Mouse (Mus musculus) midbrain, embryonic 16.5 days (tissue): Measurements from ENCODE around the gene Disc1. TPM values are rescaled to one million over a fixed set of nuclear protein-coding genes. Genes with fewer than 3 reads are reported as not detected.

Experiments
- ATAC-seq: fragments of 200-750 bp; cut with Nextera tagmentation; 2 replicates; pipeline ENCODE4 v1.8.0; 2017; ENCODE audit warnings: moderate TSS enrichment
- H3K27ac ChIP-seq: fragments of 300-500 bp; sonication (generic); 2 replicates; pipeline ENCODE4 v1.5.1; 2014; ENCODE audit warnings: mild to moderate bottlenecking, low read length, mixed read lengths
- H3K27me3 ChIP-seq: fragments of 300-500 bp; sonication (generic); 2 replicates; pipeline ENCODE4 v1.6.1; 2014; ENCODE audit warnings: low read depth, low read length, mixed read lengths; ENCODE audit not compliant: control insufficient read depth, insufficient read depth
- H3K36me3 ChIP-seq: fragments of 300-500 bp; sonication (generic); 2 replicates; pipeline ENCODE4 v1.6.1; 2014; ENCODE audit warnings: mild to moderate bottlenecking, low read length, moderate library complexity, mixed read lengths; ENCODE audit not compliant: control insufficient read depth, insufficient read depth
- H3K4me1 ChIP-seq: fragments of 300-500 bp; sonication (generic); 2 replicates; pipeline ENCODE4 v1.6.1; 2014; ENCODE audit warnings: mild to moderate bottlenecking, low read length, mixed read lengths; ENCODE audit not compliant: control insufficient read depth, insufficient read depth
- H3K4me2 ChIP-seq: fragments of 300-500 bp; sonication (generic); 2 replicates; pipeline ENCODE4 v1.6.1; 2014; ENCODE audit warnings: mild to moderate bottlenecking, low read length, mixed read lengths
- H3K4me3 ChIP-seq: fragments of 300-500 bp; sonication (generic); 2 replicates; pipeline ENCODE4 v1.5.1; 2014; ENCODE audit warnings: low read depth, mild to moderate bottlenecking, low read length, moderate library complexity, mixed read lengths
- H3K9ac ChIP-seq: fragments of 300-500 bp; sonication (generic); 2 replicates; pipeline ENCODE4 v1.6.1; 2014; ENCODE audit warnings: low read depth, low read length, mixed read lengths
- H3K9me3 ChIP-seq: fragments of 300-500 bp; sonication (generic); replicated peaks from 2 replicates; pipeline ENCODE4 v1.6.1; 2014; ENCODE audit warnings: mild to moderate bottlenecking, low read length, mixed read lengths; ENCODE audit not compliant: control insufficient read depth, poor library complexity, severe bottlenecking
- WGBS: fragments of 180-500 bp; shearing (Covaris S2); extraction: QIAGEN DNeasy Blood & Tissue Kit; methylation state at CpG from one replicate; pipeline ENCODE4 v1.1.7; 2014; 5-methylcytosine and 5-hydroxymethylcytosine counted together
- polyA plus RNA-seq: library from polyadenylated mRNA; unstranded; fragments of >200 nt; fragmentation: Nextera tagmentation; extraction: Ambion mirVana; gene quantifications from 2 replicates; pipeline ENCODE4 v1.2.1, GENCODE M21; 2015

Gene Disc1
- polyA plus RNA-seq, 1 experiment from 2014 or later = 1.2 TPM

DNA sequence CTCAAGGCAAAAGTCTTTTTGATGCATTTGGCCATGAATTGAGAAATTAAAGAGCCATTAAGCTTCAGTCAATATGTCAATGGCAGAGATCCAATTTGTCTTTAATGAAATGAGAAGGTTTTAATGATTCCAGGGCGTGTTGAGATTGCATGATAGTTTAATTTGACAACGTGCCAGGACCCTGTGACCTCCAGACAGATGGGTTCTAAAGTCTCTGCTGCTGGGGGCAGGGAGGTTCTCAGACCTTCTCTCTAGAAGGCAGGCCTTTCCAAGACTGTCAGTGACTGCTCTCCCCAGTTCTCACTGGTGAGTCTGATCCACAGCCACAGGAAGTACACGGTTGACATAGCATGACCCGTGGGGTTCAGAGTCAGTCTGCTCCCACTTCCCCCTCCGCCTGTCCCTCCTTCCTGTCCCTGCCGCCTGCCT, 170.3 kb downstream of the Disc1 start:
- Histone ChIP-seq H3K9me3 (no peaks in the 10 kb centered on the region), H3K27me3 (no peaks in the 10 kb centered on the region), H3K9ac (no peak overlapping the region), H3K27ac (no peak overlapping the region), H3K4me2 (no peak overlapping the region), H3K4me1 (peaks cover 24% of the 10 kb centered on the region), H3K4me3 (no peak overlapping the region), H3K36me3 (no peaks in the 10 kb centered on the region)
- ATAC-seq = no peak
- 70% methylated on average over 6 of the region's 6 CpGs for WGBS

DNA sequence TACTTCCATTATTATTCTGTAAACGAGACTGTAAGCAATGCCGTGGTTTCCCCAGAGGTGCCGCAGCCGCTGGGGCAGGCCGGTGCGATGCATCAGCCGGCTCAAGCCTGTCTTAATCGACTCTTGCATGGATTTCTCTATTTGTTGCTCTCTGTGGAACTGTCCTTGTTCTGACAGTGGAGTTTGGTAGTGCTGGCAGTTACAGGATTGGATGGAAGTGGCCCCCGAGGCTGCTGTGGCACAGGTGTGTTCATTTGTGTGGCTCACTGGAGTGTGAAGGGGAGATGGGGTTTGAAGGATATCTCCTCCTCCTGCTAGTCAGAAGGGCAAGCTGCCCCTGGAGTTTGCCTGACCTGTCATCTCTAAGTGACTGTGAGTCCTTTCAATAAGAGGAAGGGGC, 171.3 kb downstream of the Disc1 start:
- Histone ChIP-seq H3K4me2 (no peak overlapping the region), H3K4me1 (peaks cover 21% of the 10 kb centered on the region), H3K9ac (no peak overlapping the region), H3K36me3 (no peaks in the 10 kb centered on the region), H3K27me3 (no peaks in the 10 kb centered on the region), H3K9me3 (no peaks in the 10 kb centered on the region), H3K27ac (no peak overlapping the region), H3K4me3 (no peak overlapping the region)
- WGBS = 75% methylated on average over 9 of the region's 9 CpGs
- ATAC-seq = no peak

DNA sequence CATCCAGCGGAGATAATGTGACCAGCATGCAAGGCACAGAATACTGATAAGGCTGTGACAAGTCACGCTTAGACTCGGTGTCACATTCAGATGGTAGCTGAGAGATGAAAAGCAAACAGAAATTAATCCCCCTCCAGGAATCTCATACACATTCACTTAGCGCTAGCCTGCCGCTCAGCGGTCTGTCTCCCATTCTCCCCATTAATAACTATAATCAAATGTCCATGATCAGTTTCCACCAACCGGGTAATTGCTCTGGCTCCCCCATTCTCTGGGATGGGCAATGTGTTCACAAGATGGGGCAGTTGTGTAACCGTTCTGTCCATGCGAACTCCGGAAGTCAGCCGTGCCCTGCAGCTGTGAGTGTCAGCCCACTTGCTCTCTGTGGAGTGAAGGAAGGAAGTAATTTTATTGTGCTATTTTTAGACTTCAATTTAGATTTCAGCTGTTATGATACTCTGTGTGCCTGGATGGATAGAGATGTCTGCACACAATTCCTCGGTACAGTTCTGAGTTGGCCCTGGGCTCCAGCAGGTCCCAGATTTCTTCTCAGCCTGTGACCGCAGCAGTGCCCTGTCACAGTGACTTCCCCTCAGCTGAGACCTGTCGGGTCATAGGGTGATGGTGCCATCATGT, 173.1 kb downstream of the Disc1 start:
- Histone ChIP-seq H3K27ac (peak overlapping the region; percentile 47), H3K27me3 (0 out of 2 replicates have a peak, but pooled peaks cover 2% of the 10 kb centered on the region), H3K4me1 (peaks cover 21% of the 10 kb centered on the region), H3K4me3 (no peak overlapping the region), H3K36me3 (no peaks in the 10 kb centered on the region), H3K9me3 (no peaks in the 10 kb centered on the region), H3K9ac (no peak overlapping the region), H3K4me2 (peak overlapping the region; percentile 13)
- peak; percentile 61 for ATAC-seq
- WGBS = 33% methylated on average over 14 of the region's 14 CpGs

DNA sequence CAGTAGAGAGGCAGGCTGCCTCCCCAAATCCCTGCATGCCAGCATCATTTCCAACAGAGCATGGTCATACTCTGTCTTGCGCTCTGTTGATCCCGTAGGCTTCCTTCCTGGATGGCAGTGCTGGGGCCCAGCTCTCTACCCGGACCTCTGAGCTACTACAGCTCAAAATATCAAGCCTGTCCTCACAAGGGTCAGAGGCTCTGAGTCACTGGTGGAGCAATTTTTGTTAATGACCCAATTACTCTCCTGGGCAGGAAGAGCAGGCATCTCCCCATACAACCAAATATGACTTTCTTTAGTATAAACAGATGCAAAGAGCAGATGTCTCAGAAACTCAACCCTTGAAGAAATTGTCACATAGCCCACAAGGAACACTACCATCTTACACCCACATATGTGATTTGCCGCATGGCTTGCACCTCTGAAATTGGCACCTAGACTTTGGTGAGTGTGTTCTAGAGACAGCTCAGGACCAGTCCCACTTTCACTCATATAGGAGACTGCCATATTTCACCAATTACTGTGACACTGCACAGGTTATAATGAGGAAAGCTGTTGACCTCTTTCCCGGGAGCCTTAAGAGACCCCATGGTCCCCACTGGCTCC, 176.6 kb downstream of the Disc1 start:
- Histone ChIP-seq H3K27ac (no peak overlapping the region), H3K27me3 (0 out of 2 replicates have a peak, but pooled peaks cover 2% of the 10 kb centered on the region), H3K36me3 (no peaks in the 10 kb centered on the region), H3K4me2 (no peak overlapping the region), H3K4me1 (peaks cover 17% of the 10 kb centered on the region), H3K9ac (no peak overlapping the region), H3K4me3 (no peak overlapping the region), H3K9me3 (no peaks in the 10 kb centered on the region)
- WGBS = 93% methylated on average over 5 of the region's 5 CpGs
- no peak for ATAC-seq

DNA sequence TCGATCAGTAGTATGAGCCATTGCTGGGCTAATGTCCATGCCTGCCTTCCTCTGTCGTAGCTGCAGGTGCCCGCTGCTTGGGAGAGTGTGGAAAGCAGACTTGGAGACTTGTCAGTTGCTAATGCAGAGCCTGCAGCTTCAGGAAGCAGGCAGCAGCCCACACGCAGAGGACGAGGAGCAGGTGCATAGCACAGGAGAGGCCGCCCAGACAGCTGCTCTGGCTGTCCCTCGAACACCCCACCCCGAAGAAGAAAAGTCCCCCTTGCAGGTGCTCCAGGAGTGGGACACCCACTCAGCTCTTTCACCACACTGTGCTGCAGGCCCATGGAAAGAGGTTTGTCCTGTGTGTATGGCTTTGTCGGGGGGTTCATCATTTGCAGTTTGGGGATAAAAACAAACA, 178.7 kb downstream of the Disc1 start:
- Histone ChIP-seq H3K9ac (no peak overlapping the region), H3K4me2 (no peak overlapping the region), H3K27me3 (0 out of 2 replicates have a peak, but pooled peaks cover 2% of the 10 kb centered on the region), H3K27ac (no peak overlapping the region), H3K9me3 (no peaks in the 10 kb centered on the region), H3K4me1 (peaks cover 18% of the 10 kb centered on the region), H3K36me3 (no peaks in the 10 kb centered on the region), H3K4me3 (no peak overlapping the region)
- ATAC-seq = no peak
- 68% methylated on average over 9 of the region's 9 CpGs for WGBS

DNA sequence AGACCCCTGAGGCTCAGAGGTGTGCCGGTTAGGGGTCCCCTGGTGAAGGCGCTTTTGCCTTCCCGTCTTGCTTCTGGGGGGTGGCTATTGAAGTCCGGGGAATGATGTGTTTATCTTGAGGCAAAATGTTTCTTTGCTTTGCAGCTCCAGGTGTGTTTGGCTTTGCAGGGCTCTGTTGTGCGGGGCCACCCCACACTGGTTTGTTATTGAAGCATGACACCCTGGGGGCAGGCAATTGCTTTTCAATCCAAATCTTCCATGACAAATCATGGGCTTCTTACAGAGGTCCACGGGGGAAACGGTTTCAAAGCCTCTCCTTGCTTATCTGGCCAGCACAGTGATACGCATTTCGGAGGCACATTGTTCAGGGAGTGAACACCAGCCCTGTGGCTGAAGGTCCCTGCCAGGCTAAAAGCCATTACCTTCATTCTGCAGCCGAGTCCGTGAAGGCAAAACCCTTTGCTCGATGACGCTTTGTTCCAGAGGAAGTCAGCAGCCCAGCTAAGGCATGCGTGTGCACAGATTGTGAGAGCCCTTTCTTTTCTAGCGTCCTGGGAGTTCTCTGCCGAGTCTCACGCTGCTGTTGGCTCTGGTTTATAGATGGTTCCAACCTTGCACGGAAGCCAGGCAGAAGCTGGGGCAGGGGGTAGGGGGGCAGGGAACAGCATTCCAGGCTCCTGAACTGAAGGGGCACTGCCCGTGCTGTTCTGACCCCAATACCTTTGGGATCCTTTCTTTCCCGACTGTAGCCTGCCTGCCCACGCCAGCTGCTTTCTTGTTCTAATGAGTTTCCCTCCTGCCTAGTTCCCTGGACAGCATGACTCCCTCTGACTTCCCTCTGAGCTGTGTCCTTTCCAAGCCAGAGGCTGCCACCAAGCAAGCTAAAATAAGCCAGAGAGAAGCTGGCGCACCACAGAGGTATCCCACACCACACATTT, 182.2 kb downstream of the Disc1 start:
- WGBS = 3% methylated on average over 22 of the region's 22 CpGs
- Histone ChIP-seq H3K4me2 (peak overlapping the region; percentile 52), H3K36me3 (no peaks in the 10 kb centered on the region), H3K9me3 (no peaks in the 10 kb centered on the region), H3K4me3 (peak overlapping the region; percentile 13), H3K27me3 (0 out of 2 replicates have a peak, but pooled peaks cover 2% of the 10 kb centered on the region), H3K4me1 (peaks cover 26% of the 10 kb centered on the region), H3K9ac (peak overlapping the region; percentile 58), H3K27ac (peak overlapping the region; percentile 79)
- peak; percentile 69 for ATAC-seq

DNA sequence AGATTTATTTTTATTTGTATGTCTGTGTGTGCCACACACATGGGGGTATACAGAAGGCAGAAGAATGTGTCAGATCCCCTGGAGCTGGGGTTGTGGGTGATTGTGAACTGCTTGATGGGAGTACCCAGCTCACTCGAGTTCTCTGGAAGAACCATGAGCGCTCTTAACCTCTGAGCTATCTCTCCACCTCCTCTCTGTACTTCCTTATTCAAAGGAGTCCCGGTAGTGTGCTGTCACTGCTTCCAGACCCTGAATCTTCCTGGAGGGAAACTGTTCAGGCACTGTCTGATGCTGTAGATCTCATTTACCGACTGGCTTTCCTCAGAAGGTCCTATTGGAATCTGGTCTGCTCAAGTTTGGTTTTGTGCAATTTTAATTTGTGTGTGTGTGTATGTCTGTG, 186.8 kb downstream of the Disc1 start:
- Histone ChIP-seq H3K27ac (no peak overlapping the region), H3K4me3 (no peak overlapping the region), H3K4me2 (no peak overlapping the region), H3K36me3 (no peaks in the 10 kb centered on the region), H3K4me1 (peaks cover 31% of the 10 kb centered on the region), H3K9ac (no peak overlapping the region), H3K27me3 (no peaks in the 10 kb centered on the region), H3K9me3 (no peaks in the 10 kb centered on the region)
- WGBS = 65% methylated on average over 4 of the region's 4 CpGs
- no peak for ATAC-seq

DNA sequence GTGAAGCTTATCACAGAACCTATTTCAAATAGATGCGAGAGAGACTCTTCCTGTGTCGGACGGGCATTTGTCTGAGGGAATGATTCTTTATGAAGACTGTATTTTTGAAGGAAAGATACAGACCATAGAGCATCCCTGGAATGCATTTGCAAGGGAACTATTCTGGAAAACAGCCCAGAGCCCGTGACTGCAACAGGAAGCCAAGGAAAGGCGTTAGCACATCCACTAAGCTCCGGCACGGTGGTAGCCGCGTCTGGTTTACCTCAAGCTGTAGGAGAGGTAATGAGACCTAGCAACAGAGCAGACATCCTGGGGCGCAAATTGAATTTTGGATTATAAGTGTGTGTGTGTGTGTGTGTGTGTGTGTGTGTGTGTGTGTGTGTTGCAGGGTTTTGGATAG, 188.4 kb downstream of the Disc1 start:
- ATAC-seq = no peak
- H3K4me2 ChIP-seq = no peak overlapping the region
- no peaks in the 10 kb centered on the region for H3K9me3 ChIP-seq
- H3K27me3 ChIP-seq = no peaks in the 10 kb centered on the region
- no peak overlapping the region for H3K4me3 ChIP-seq
- 37% methylated on average over 10 of the region's 10 CpGs for WGBS
- H3K9ac ChIP-seq = no peak overlapping the region
- no peak overlapping the region for H3K27ac ChIP-seq
- no peaks in the 10 kb centered on the region for H3K36me3 ChIP-seq
- peaks cover 20% of the 10 kb centered on the region for H3K4me1 ChIP-seq
